ENCODE assay signal across 9 mouse cellular contexts in genomic region chr8:56294373-56294877, GRCm38 (mm10). TPM values are rescaled to one million over a fixed set of nuclear protein-coding genes. Genes with fewer than 3 reads are reported as not detected.
DNase-seq lines count a peak whose midpoint lies in the region; ATAC-seq lines count a peak whose summit lies in the region.
"Had no signal": no experiment of that assay in that cellular context is flagged by ENCODE, and none has a peak within 500 bp of the region (broad histone marks: within the 10 kb centered on the region; RNA-seq: fewer than 3 reads in every experiment).

Gene Hpgd, plus strand, starts transcription at chr8:56294585.

- peak within 1 kb of the TSS; percentile 78 for H3K4me2 ChIP-seq in embryonic facial prominence, embryonic 14.5 days (ENCODE audit: low read depth, low read length)
- H3K4me2 ChIP-seq in heart, embryonic 11.5 days, result peak within 1 kb of the TSS; percentile 93
- peak within 1 kb of the TSS; percentile 82 for H3K4me2 ChIP-seq in kidney, embryonic 14.5 days (replicated peaks; ENCODE audit: low read depth, low read length)
- H3K4me2 ChIP-seq in liver, embryonic 16.5 days (ENCODE audit: low read depth, low read length), result peak within 1 kb of the TSS; percentile 54
- H3K4me2 ChIP-seq in neural tube, embryonic 12.5 days (replicated peaks), result peak within 1 kb of the TSS; percentile 94

- H3K27me3 ChIP-seq in embryonic facial prominence, embryonic 14.5 days (replicated peaks; ENCODE audit: control insufficient read depth, insufficient read depth, low read length), result peaks cover 5% of the 10 kb centered on the region; the same call in 1 of the 2 replicates
- H3K27me3 ChIP-seq in heart, embryonic 11.5 days (ENCODE audit: control insufficient read depth, insufficient read depth, low read length), result peaks cover 3% of the 10 kb centered on the region; the same call in 1 of the 2 replicates
- no peaks in the 10 kb centered on the region; the same call in 1 of the 2 replicates for H3K27me3 ChIP-seq in kidney, embryonic 14.5 days (ENCODE audit: control insufficient read depth, insufficient read depth, low read length)
- H3K27me3 ChIP-seq in liver, embryonic 16.5 days (ENCODE audit: control insufficient read depth, insufficient read depth, low read depth, low read length), result peaks cover 2% of the 10 kb centered on the region; the same call in 1 of the 2 replicates
- no peaks in the 10 kb centered on the region; the same call in 1 of the 2 replicates for H3K27me3 ChIP-seq in neural tube, embryonic 12.5 days (replicated peaks)
- H3K27me3 ChIP-seq: CH12.LX had no signal

- H3K27ac ChIP-seq in embryonic facial prominence, embryonic 14.5 days (replicated peaks; ENCODE audit: low read depth, low read length), result no peak within 1 kb of the TSS; the same call in 1 of the 2 replicates
- no peak within 1 kb of the TSS for H3K27ac ChIP-seq in heart, embryonic 11.5 days (ENCODE audit: low read depth, low read length)
- H3K27ac ChIP-seq in kidney, embryonic 14.5 days (ENCODE audit: low read depth, low read length), result no peak within 1 kb of the TSS
- no peak within 1 kb of the TSS; the same call in 1 of the 2 replicates for H3K27ac ChIP-seq in liver, embryonic 16.5 days (ENCODE audit: low read length)
- H3K27ac ChIP-seq in neural tube, embryonic 12.5 days, result no peak within 1 kb of the TSS

- under 1% methylated on average over 33 of the region's 33 CpGs for WGBS in embryonic facial prominence, embryonic 14.5 days
- WGBS in heart, embryonic 11.5 days (ENCODE audit: insufficient replicate concordance), result under 1% methylated on average over 33 of the region's 33 CpGs
- under 1% methylated on average over 33 of the region's 33 CpGs for WGBS in kidney, embryonic 14.5 days
- WGBS in liver, embryonic 16.5 days (ENCODE audit: insufficient replicate concordance), result under 1% methylated on average over 33 of the region's 33 CpGs
- WGBS in neural tube, embryonic 12.5 days, result under 1% methylated on average over 33 of the region's 33 CpGs

- no peaks in the 10 kb centered on the region for H3K36me3 ChIP-seq in embryonic facial prominence, embryonic 14.5 days (ENCODE audit: control insufficient read depth, insufficient read depth, low read length)
- H3K36me3 ChIP-seq in heart, embryonic 11.5 days (ENCODE audit: control insufficient read depth, insufficient read depth, low read length), result no peaks in the 10 kb centered on the region
- H3K36me3 ChIP-seq in kidney, embryonic 14.5 days (ENCODE audit: control insufficient read depth, insufficient read depth, low read length), result no peaks in the 10 kb centered on the region
- H3K36me3 ChIP-seq in liver, embryonic 16.5 days (ENCODE audit: control insufficient read depth, insufficient read depth), result no peaks in the 10 kb centered on the region
- no peaks in the 10 kb centered on the region for H3K36me3 ChIP-seq in neural tube, embryonic 12.5 days

- peaks cover 5% of the 10 kb centered on the region for H3K4me1 ChIP-seq in embryonic facial prominence, embryonic 14.5 days (ENCODE audit: control insufficient read depth, insufficient read depth, low read length)
- H3K4me1 ChIP-seq in heart, embryonic 11.5 days (ENCODE audit: control insufficient read depth, insufficient read depth, low read length), result no peaks in the 10 kb centered on the region
- H3K4me1 ChIP-seq in kidney, embryonic 14.5 days (ENCODE audit: control insufficient read depth, insufficient read depth, low read length), result no peaks in the 10 kb centered on the region
- H3K4me1 ChIP-seq in liver, embryonic 16.5 days (ENCODE audit: control insufficient read depth, low read depth, low read length), result peaks cover 4% of the 10 kb centered on the region
- peaks cover 11% of the 10 kb centered on the region for H3K4me1 ChIP-seq in neural tube, embryonic 12.5 days

- peak within 1 kb of the TSS; percentile 66 for H3K9ac ChIP-seq in embryonic facial prominence, embryonic 14.5 days (ENCODE audit: low read depth, low read length)
- peak within 1 kb of the TSS; percentile 73 for H3K9ac ChIP-seq in heart, embryonic 11.5 days (ENCODE audit: low read depth, low read length)
- H3K9ac ChIP-seq in kidney, embryonic 14.5 days (ENCODE audit: low read depth, low read length), result peak within 1 kb of the TSS; percentile 58
- H3K9ac ChIP-seq in liver, embryonic 16.5 days (ENCODE audit: low read depth, low read length), result peak within 1 kb of the TSS; percentile 17
- peak within 1 kb of the TSS; percentile 48; the same call in 1 of the 2 replicates for H3K9ac ChIP-seq in neural tube, embryonic 12.5 days

- peak within 1 kb of the TSS; percentile 52 for H3K4me3 ChIP-seq in embryonic facial prominence, embryonic 14.5 days (ENCODE audit: low read depth, low read length)
- H3K4me3 ChIP-seq in heart, embryonic 11.5 days (ENCODE audit: low read depth, low read length), result peak within 1 kb of the TSS; percentile 53
- H3K4me3 ChIP-seq in kidney, embryonic 14.5 days (ENCODE audit: low read length), result peak within 1 kb of the TSS; percentile 56
- H3K4me3 ChIP-seq in liver, embryonic 16.5 days (ENCODE audit: low read depth, low read length), result peak within 1 kb of the TSS; percentile 53
- H3K4me3 ChIP-seq in neural tube, embryonic 12.5 days, result peak within 1 kb of the TSS; percentile 47

- no peaks in the 10 kb centered on the region for H3K9me3 ChIP-seq in embryonic facial prominence, embryonic 14.5 days (ENCODE audit: control insufficient read depth, low read length)
- H3K9me3 ChIP-seq in heart, embryonic 11.5 days (replicated peaks; ENCODE audit: control insufficient read depth, low read length), result no peaks in the 10 kb centered on the region
- H3K9me3 ChIP-seq in kidney, embryonic 14.5 days (ENCODE audit: control insufficient read depth, low read length), result no peaks in the 10 kb centered on the region
- no peaks in the 10 kb centered on the region for H3K9me3 ChIP-seq in liver, embryonic 16.5 days (replicated peaks; ENCODE audit: control insufficient read depth, low read length)
- H3K9me3 ChIP-seq in neural tube, embryonic 12.5 days, result no peaks in the 10 kb centered on the region

- DNase-seq in layer of hippocampus, adult 11-12 months (ENCODE audit: low spot score), result peak; percentile 13
- DNase-seq in layer of hippocampus, adult 9-10 months (ENCODE audit: low spot score), result no peak
- peak; percentile 80 for DNase-seq in embryonic facial prominence, embryonic 14.5 days (ENCODE audit: low spot score)
- peak; percentile 61 for DNase-seq in urinary bladder, postnatal 25 days (ENCODE audit: low spot score)

- ATAC-seq in embryonic facial prominence, embryonic 14.5 days (ENCODE audit: low read depth), result peak; percentile 82
- ATAC-seq in heart, embryonic 11.5 days (replicated peaks; ENCODE audit: insufficient number of reproducible peaks, low FRiP score, low TSS enrichment), result peak; percentile 61
- ATAC-seq in kidney, embryonic 14.5 days (ENCODE audit: low FRiP score, low TSS enrichment), result peak; percentile 88
- ATAC-seq in liver, embryonic 16.5 days (ENCODE audit: low read depth), result peak; percentile 90
- ATAC-seq in neural tube, embryonic 12.5 days (ENCODE audit: low FRiP score, low read depth), result peak; percentile 88

RNA-seq across cellular contexts. Expression of gene Hpgd, which starts in this region (rescaled TPM):
- 32.8 and 36.8 TPM in 2 replicates for polyA plus RNA-seq in embryonic facial prominence, embryonic 14.5 days (2014; fragmentation: Nextera tagmentation; extraction: Ambion mirVana)
- polyA plus RNA-seq in heart, embryonic 11.5 days (2014; fragmentation: Nextera tagmentation; extraction: Ambion mirVana), result 29.2 and 32.6 TPM in 2 replicates
- polyA plus RNA-seq in kidney, embryonic 14.5 days (2014; fragmentation: Nextera tagmentation; extraction: Ambion mirVana), result 17.6 and 21.9 TPM in 2 replicates
- polyA plus RNA-seq in liver, embryonic 16.5 days (2015; fragmentation: Nextera tagmentation; extraction: Ambion mirVana), result 29.7 and 30.2 TPM in 2 replicates
- polyA plus RNA-seq in neural tube, embryonic 12.5 days (2016; fragmentation: Nextera tagmentation; extraction: Ambion mirVana), result 4.8 and 5.5 TPM in 2 replicates

Comparison
In these comparisons a context has a peak if more than half of its experiments do, and no peak if none do; other contexts are left out.
1. H3K9ac ChIP-seq: peak in every context shown above with its lines; median percentile 73 in heart, embryonic 11.5 days; 66 in embryonic facial prominence, embryonic 14.5 days; 58 in kidney, embryonic 14.5 days; 48 in neural tube, embryonic 12.5 days; 17 in liver, embryonic 16.5 days.